Mouse (Mus musculus): ENCODE measurements around the gene Uox.

DNA sequence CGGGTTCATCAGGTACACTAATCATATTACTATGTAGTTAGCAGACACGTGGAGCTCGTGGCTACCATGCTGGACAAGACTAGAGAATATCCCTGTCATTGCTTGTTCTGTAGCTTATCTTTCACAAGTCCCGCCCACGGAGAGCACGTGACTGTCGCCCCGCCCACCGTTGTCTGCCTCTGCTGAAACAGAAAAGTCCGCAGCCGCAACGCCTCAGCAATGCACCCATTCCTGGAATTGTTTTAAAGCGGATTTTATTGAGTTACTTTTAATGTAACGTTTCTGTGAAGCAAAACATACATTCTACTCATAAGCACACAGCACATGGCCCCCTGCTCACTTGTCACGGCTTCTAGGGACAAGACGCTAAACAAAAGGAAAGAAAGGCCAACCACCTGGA lies 109.4 kb downstream of the Uox start:
- no peak for TF ChIP-seq POLR2A (IDR thresholded peaks at IDR 0.05; ENCODE audit: borderline replicate concordance, insufficient read depth, low read length)
- TF ChIP-seq CTCF (IDR thresholded peaks at IDR 0.05; ENCODE audit: borderline replicate concordance, insufficient read depth, low read depth, low read length), result no peak
